23 mouse cellular contexts compared by ENCODE assay signal in the genomic region with DNA sequence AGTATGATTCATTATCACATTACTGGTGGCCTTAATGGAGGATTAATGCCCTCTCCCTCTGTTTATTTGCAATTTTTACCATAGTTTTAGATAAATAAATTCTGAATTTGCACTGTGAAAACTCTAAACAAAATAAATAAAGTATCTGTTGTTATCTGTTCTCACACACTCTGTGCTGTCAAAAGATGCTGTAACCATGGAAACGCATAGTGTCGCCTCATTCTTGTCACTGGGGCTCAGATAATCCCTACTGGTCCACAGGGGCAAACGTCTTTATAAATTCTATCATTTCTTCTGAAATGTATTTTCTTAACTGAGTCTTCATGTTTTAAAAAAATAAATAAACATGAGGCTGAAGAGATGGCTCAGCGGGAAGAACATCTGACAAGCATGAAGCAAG. TPM values are rescaled to one million over a fixed set of nuclear protein-coding genes. Genes with fewer than 3 reads are reported as not detected.
A peak's percentile ranks its signal among the peaks of the same experiment; 100 is the strongest.
DNase-seq lines count a peak whose midpoint lies in the region; ATAC-seq and TF ChIP-seq lines count a peak whose summit lies in the region.
"Had no signal": no experiment of that assay in that cellular context is flagged by ENCODE, and none has a peak within 500 bp of the region (broad histone marks: within the 10 kb centered on the region; RNA-seq: fewer than 3 reads in every experiment).

No protein-coding gene starts in this region.

- H3K27me3 ChIP-seq in forebrain, postnatal 0 days (ENCODE audit: insufficient read depth, low read length) = no peaks in the 10 kb centered on the region
- H3K27me3 ChIP-seq in forebrain, embryonic 10.5 days (ENCODE audit: poor library complexity, severe bottlenecking) = no peaks in the 10 kb centered on the region
- no peaks in the 10 kb centered on the region for H3K27me3 ChIP-seq in midbrain, embryonic 14.5 days (ENCODE audit: control insufficient read depth, insufficient read depth, low read length)
- no peaks in the 10 kb centered on the region for H3K27me3 ChIP-seq in midbrain, postnatal 0 days (ENCODE audit: insufficient read depth, low read length)
- H3K27me3 ChIP-seq: embryonic facial prominence, embryonic 12.5 days; forebrain, embryonic 13.5 days had no signal

- H3K9ac ChIP-seq in forebrain, postnatal 0 days = no peak overlapping the region
- no peak overlapping the region for H3K9ac ChIP-seq in midbrain, embryonic 14.5 days (replicated peaks; ENCODE audit: low read length)
- no peak overlapping the region for H3K9ac ChIP-seq in midbrain, postnatal 0 days (replicated peaks; ENCODE audit: low read length, poor library complexity, severe bottlenecking)
- H3K9ac ChIP-seq: embryonic facial prominence, embryonic 12.5 days; forebrain, embryonic 13.5 days had no signal

- H3K9me3 ChIP-seq in forebrain, postnatal 0 days (ENCODE audit: low read length) = no peaks in the 10 kb centered on the region
- H3K9me3 ChIP-seq in forebrain, embryonic 10.5 days = no peaks in the 10 kb centered on the region
- H3K9me3 ChIP-seq in midbrain, embryonic 14.5 days (ENCODE audit: control insufficient read depth, low read length) = no peaks in the 10 kb centered on the region
- H3K9me3 ChIP-seq in midbrain, postnatal 0 days (ENCODE audit: low read length) = no peaks in the 10 kb centered on the region
- H3K9me3 ChIP-seq: embryonic facial prominence, embryonic 10.5 days; embryonic facial prominence, embryonic 12.5 days; forebrain, embryonic 13.5 days had no signal

- no peak overlapping the region for H3K4me3 ChIP-seq in forebrain, postnatal 0 days (ENCODE audit: low read depth, low read length)
- no peak overlapping the region for H3K4me3 ChIP-seq in forebrain, embryonic 10.5 days
- H3K4me3 ChIP-seq in midbrain, embryonic 14.5 days (replicated peaks; ENCODE audit: low read depth, low read length) = no peak overlapping the region
- H3K4me3 ChIP-seq in midbrain, postnatal 0 days (ENCODE audit: low read depth, low read length) = no peak overlapping the region
- H3K4me3 ChIP-seq: embryonic facial prominence, embryonic 10.5 days; embryonic facial prominence, embryonic 12.5 days; forebrain, embryonic 13.5 days had no signal

- no peaks in the 10 kb centered on the region for H3K36me3 ChIP-seq in forebrain, postnatal 0 days (ENCODE audit: insufficient read depth)
- no peaks in the 10 kb centered on the region for H3K36me3 ChIP-seq in forebrain, embryonic 10.5 days (replicated peaks)
- H3K36me3 ChIP-seq in midbrain, embryonic 14.5 days (ENCODE audit: control insufficient read depth, insufficient read depth, low read length) = no peaks in the 10 kb centered on the region
- no peaks in the 10 kb centered on the region for H3K36me3 ChIP-seq in midbrain, postnatal 0 days (ENCODE audit: insufficient read depth, low read length)
- H3K36me3 ChIP-seq: embryonic facial prominence, embryonic 10.5 days; embryonic facial prominence, embryonic 12.5 days had no signal

- H3K4me1 ChIP-seq in forebrain, postnatal 0 days (ENCODE audit: insufficient read depth) = no peaks in the 10 kb centered on the region
- H3K4me1 ChIP-seq in forebrain, embryonic 10.5 days = peaks cover 10% of the 10 kb centered on the region
- 0 out of 2 replicates have a peak, but pooled peaks cover 4% of the 10 kb centered on the region for H3K4me1 ChIP-seq in midbrain, embryonic 14.5 days (ENCODE audit: control insufficient read depth, insufficient read depth, low read length)
- H3K4me1 ChIP-seq in midbrain, postnatal 0 days (ENCODE audit: insufficient read depth, low read length) = no peaks in the 10 kb centered on the region
- H3K4me1 ChIP-seq: embryonic facial prominence, embryonic 12.5 days; forebrain, embryonic 13.5 days had no signal

- peak; percentile 18 for DNase-seq in forebrain, postnatal 0 days
- no peak for DNase-seq in forebrain, embryonic 10.5 days (ENCODE audit: extremely low spot score, low spot score)
- DNase-seq in midbrain, embryonic 14.5 days = peak; percentile 55
- no peak for DNase-seq in midbrain, postnatal 0 days (ENCODE audit: low spot score)
- peak; percentile 31 for DNase-seq in brain, embryonic 14.5 days (ENCODE audit: low read depth)
- no peak for DNase-seq in left cerebral cortex, postnatal 14 days (ENCODE audit: low spot score in 2 of 2)
- DNase-seq: adrenal gland, adult 2 months; adrenal gland, postnatal 10 days; adrenal gland, postnatal 25 days; cerebellum, adult 11-12 months; cerebellum, adult 2 months; cerebellum, adult 9-10 months; cerebellum, postnatal 10 days; cerebellum, postnatal 25 days had no signal

- no peak for ATAC-seq in forebrain, postnatal 0 days
- ATAC-seq in midbrain, embryonic 14.5 days (ENCODE audit: low FRiP score, low TSS enrichment) = no peak
- no peak for ATAC-seq in midbrain, postnatal 0 days (ENCODE audit: low FRiP score)
- ATAC-seq: forebrain, embryonic 13.5 days; forebrain, embryonic 16.5 days had no signal

- no peak overlapping the region for H3K4me2 ChIP-seq in forebrain, postnatal 0 days (ENCODE audit: low read depth)
- no peak overlapping the region for H3K4me2 ChIP-seq in midbrain, embryonic 14.5 days (ENCODE audit: low read length)
- no peak overlapping the region for H3K4me2 ChIP-seq in midbrain, postnatal 0 days (ENCODE audit: low read depth, low read length, poor library complexity, severe bottlenecking)
- H3K4me2 ChIP-seq: embryonic facial prominence, embryonic 12.5 days; forebrain, embryonic 13.5 days had no signal

- no peak for TF ChIP-seq CTCF in forebrain, postnatal 0 days (IDR thresholded peaks at IDR 0.05; ENCODE audit: low read depth)
- no peak for TF ChIP-seq CTCF in midbrain, postnatal 0 days (IDR thresholded peaks at IDR 0.05)
- no peak for TF ChIP-seq CTCF in brain, embryonic 14.5 days (IDR thresholded peaks at IDR 0.05; ENCODE audit: borderline replicate concordance, extremely low read depth, insufficient read depth, insufficient read length)

- TF ChIP-seq POLR2A in brain, embryonic 14.5 days (IDR thresholded peaks at IDR 0.05; ENCODE audit: borderline replicate concordance, extremely low read depth, insufficient read depth, insufficient read length, poor library complexity, severe bottlenecking) = no peak

- no peak overlapping the region for H3K27ac ChIP-seq in forebrain, postnatal 0 days (ENCODE audit: low read depth, low read length)
- no peak overlapping the region for H3K27ac ChIP-seq in forebrain, embryonic 10.5 days
- H3K27ac ChIP-seq in midbrain, embryonic 14.5 days (replicated peaks; ENCODE audit: low read depth, low read length) = no peak overlapping the region
- no peak overlapping the region for H3K27ac ChIP-seq in midbrain, postnatal 0 days (ENCODE audit: low read depth, low read length)
- H3K27ac ChIP-seq: embryonic facial prominence, embryonic 10.5 days; embryonic facial prominence, embryonic 12.5 days; forebrain, embryonic 13.5 days had no signal

- WGBS in forebrain, postnatal 0 days = 55% methylated on average over 4 of the region's 4 CpGs
- WGBS in forebrain, embryonic 10.5 days = 77% methylated on average over 4 of the region's 4 CpGs
- WGBS in midbrain, embryonic 14.5 days = 38% methylated on average over 4 of the region's 4 CpGs
- 38% methylated on average over 4 of the region's 4 CpGs for WGBS in midbrain, postnatal 0 days

- intact Hi-C loops in left cerebral cortex, postnatal 14 days (cut with DNase I) = no loop called here

RNA-seq across cellular contexts. Expression of gene Hivep3, which starts 23.4 kb away (rescaled TPM):
- 16.9 and 17.0 TPM in 2 replicates for total RNA-seq in forebrain, postnatal 0 days (2014; rRNA removed)
- 21.3 and 23.1 TPM in 2 replicates for polyA plus RNA-seq in forebrain, postnatal 0 days (2015; fragmentation: Nextera tagmentation; extraction: Ambion mirVana)
- polyA plus RNA-seq in forebrain, embryonic 10.5 days (2016; fragmentation: Nextera tagmentation; extraction: Ambion mirVana) = 0.89 and 1.4 TPM in 2 replicates
- 17.1 and 17.2 TPM in 2 replicates for polyA plus RNA-seq in midbrain, embryonic 14.5 days (2014; fragmentation: Nextera tagmentation; extraction: Ambion mirVana)
- total RNA-seq in midbrain, postnatal 0 days (2014; rRNA removed) = 18.3 and 19.3 TPM in 2 replicates
- polyA plus RNA-seq in midbrain, postnatal 0 days (2015; fragmentation: Nextera tagmentation; extraction: Ambion mirVana) = 14.3 and 16.5 TPM in 2 replicates
- polyA plus RNA-seq in brain, embryonic 14.5 days (2012; rRNA removed) = 14.1 and 14.8 TPM in 2 replicates
- 10 to 100 TPM; 65.4 to 79.8 TPM for total RNA-seq in left cerebral cortex, postnatal 14 days (2021)
- total RNA-seq: MEL had no signal

RNA-seq across cellular contexts. Expression of gene Guca2b, which starts 51.5 kb away (rescaled TPM):
- not detected in 2 replicates for total RNA-seq in forebrain, postnatal 0 days (2014; rRNA removed)
- polyA plus RNA-seq in forebrain, postnatal 0 days (2015; fragmentation: Nextera tagmentation; extraction: Ambion mirVana) = not detected in 2 replicates
- not detected in 2 replicates for polyA plus RNA-seq in forebrain, embryonic 10.5 days (2016; fragmentation: Nextera tagmentation; extraction: Ambion mirVana)
- not detected in 2 replicates for polyA plus RNA-seq in midbrain, embryonic 14.5 days (2014; fragmentation: Nextera tagmentation; extraction: Ambion mirVana)
- not detected in 2 replicates for total RNA-seq in midbrain, postnatal 0 days (2014; rRNA removed)
- polyA plus RNA-seq in midbrain, postnatal 0 days (2015; fragmentation: Nextera tagmentation; extraction: Ambion mirVana) = not detected in 2 replicates
- polyA plus RNA-seq in brain, embryonic 14.5 days (2012; rRNA removed) = 2.5 TPM in 1 of 2 replicates, not detected in the other
- total RNA-seq in left cerebral cortex, postnatal 14 days (2021) = not detected
- total RNA-seq: adrenal gland, adult 2 months; adrenal gland, postnatal 10 days; adrenal gland, postnatal 25 days; ES-E14; MEL had no signal
- polyA plus RNA-seq: adrenal gland, adult 2 months; C2C12; cerebellum, adult 2 months; cortical plate, adult 2 months; embryonic facial prominence, embryonic 10.5 days; embryonic facial prominence, embryonic 12.5 days; embryonic facial prominence, embryonic 14.5 days; forebrain, embryonic 13.5 days; forebrain, embryonic 16.5 days had no signal

Comparison
In these comparisons a context has a peak if more than half of its experiments do, and no peak if none do; other contexts are left out.
1. DNase-seq: peak in forebrain, postnatal 0 days (single experiment), midbrain, embryonic 14.5 days (single experiment) and brain, embryonic 14.5 days (single experiment); none in forebrain, embryonic 10.5 days (single experiment), midbrain, postnatal 0 days (single experiment) and left cerebral cortex, postnatal 14 days (0 of 2).